Mouse (Mus musculus) urinary bladder, postnatal 25 days (tissue): Measurements from ENCODE around the gene Glg1.

ENCODE experiments used
- DNase-seq: peaks from one replicate; pipeline ENCODE4 v3.0.0; 2022; ENCODE audit warnings: low spot score

Glg1 gene

DNA sequence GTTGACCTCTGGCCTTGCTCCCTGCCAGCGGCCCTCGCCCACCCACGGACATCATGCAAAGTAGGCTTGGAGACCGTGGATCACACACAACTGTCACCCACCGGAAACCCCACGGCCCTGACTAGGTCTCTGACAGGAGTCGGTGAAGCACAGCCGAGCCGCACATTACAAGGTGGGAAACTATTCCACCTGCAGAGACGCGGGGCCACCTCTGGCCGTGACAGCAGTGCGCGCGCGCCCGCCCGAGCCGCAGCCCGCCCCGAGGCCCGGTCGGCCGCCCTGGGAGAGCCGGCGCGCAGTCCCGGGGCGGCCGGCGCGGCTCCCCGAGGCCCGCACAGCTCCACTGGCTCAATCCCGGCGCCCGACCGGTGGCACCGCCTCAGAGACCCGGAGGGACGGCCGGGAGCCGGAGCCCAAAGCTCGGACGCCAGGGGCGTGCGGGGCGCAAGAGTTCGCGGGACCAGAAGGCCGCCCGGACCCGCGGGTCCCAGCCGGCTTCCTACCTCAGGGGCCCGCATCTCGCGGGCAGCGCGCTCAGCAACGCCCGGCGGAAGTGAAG is 114.0 kb downstream of the Glg1 start:
- DNase-seq: peak; percentile 14

GRCm38 (mm10) chr8:111142521-111142920 is 116.5 kb downstream of the Glg1 start:
- DNase-seq: no peak

- DNase-seq: no peak
Measured at GRCm38 (mm10) chr8:111130756-111131155, 128.3 kb downstream of the Glg1 start.

DNA sequence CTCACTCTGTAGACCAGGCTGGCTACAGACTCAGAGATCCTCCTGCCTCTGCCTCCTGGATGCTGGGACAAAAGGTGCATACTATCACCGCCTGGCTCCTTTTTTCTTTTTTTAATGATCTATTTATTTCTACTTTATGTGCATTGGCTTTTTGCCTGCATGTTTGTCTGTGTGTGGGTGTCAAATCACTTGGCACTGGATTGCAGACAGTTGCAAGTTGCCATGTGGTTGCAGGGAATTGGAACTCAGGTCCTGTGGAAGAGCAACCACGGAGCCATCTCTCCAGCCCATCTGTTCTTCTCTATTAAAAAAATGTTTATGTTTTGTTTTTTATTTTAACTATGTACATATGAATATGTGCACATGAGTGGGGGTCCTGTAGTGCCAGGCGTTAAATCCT is 139.5 kb downstream of the Glg1 start:
- DNase-seq: no peak

DNA sequence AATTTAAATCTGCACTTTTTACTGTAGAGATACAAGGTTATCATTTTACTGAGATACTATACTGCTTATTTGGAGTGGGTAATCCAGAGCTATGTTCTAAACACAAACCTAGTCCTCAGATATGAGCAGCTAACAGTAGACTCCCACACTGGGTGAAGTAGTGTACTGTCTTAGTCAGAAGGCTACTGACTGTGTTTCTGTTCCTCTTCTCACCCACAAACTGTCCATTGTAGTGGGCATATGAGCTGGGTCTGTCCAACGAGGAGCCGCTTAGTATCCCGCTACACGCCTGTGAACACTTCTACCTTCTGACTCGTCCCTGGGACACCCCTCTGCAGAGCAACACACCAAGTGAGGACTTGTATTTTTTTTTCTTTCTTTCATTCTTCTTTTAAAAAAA is 144.1 kb downstream of the Glg1 start:
- DNase-seq: no peak
